Mouse (Mus musculus) hindbrain, embryonic 12.5 days (tissue): ENCODE results near the gene Tjap1. TPM values are rescaled to one million over a fixed set of nuclear protein-coding genes. Genes with fewer than 3 reads are reported as not detected.
A peak's percentile ranks its signal among the peaks of the same experiment; 100 is the strongest.

Experiments
- ATAC-seq: fragments of 200-750 bp; cut with Nextera tagmentation; 2 replicates; pipeline ENCODE4 v1.8.0; 2017; ENCODE audit warnings: moderate TSS enrichment; ENCODE audit not compliant: low FRiP score
- H3K27ac ChIP-seq: fragments of 300-500 bp; sonication (generic); 2 replicates; pipeline ENCODE4 v1.5.1; 2016; ENCODE audit warnings: mild to moderate bottlenecking
- H3K27me3 ChIP-seq: fragments of 300-500 bp; sonication (generic); 2 replicates; pipeline ENCODE4 v1.6.1; 2016; ENCODE audit warnings: mild to moderate bottlenecking
- H3K36me3 ChIP-seq: fragments of 300-500 bp; sonication (generic); 2 replicates; pipeline ENCODE4 v1.6.1; 2016; ENCODE audit warnings: mild to moderate bottlenecking
- H3K4me1 ChIP-seq: fragments of 300-500 bp; sonication (generic); 2 replicates; pipeline ENCODE4 v1.6.1; 2016
- H3K4me2 ChIP-seq: fragments of 300-500 bp; sonication (generic); replicated peaks from 2 replicates; pipeline ENCODE4 v1.6.1; 2016; ENCODE audit warnings: mild to moderate bottlenecking
- H3K4me3 ChIP-seq: fragments of 300-500 bp; sonication (generic); 2 replicates; pipeline ENCODE4 v1.5.1; 2016; ENCODE audit warnings: mild to moderate bottlenecking
- H3K9ac ChIP-seq: fragments of 300-500 bp; sonication (generic); 2 replicates; pipeline ENCODE4 v1.6.1; 2016; ENCODE audit warnings: mild to moderate bottlenecking, moderate library complexity
- H3K9me3 ChIP-seq: fragments of 300-500 bp; sonication (generic); replicated peaks from 2 replicates; pipeline ENCODE4 v1.6.1; 2016; ENCODE audit warnings: mild to moderate bottlenecking
- WGBS: fragments of 180-500 bp; shearing (Covaris S2); methylation state at CpG from one replicate; pipeline ENCODE4 v1.1.7; 2016; 5-methylcytosine and 5-hydroxymethylcytosine counted together
- polyA plus RNA-seq: library from polyadenylated mRNA; unstranded; fragments of >200 nt; fragmentation: Nextera tagmentation; extraction: Ambion mirVana; gene quantifications from 2 replicates; pipeline ENCODE4 v1.2.1, GENCODE M21; 2016

The Tjap1 gene
- polyA plus RNA-seq, 1 experiment from 2014 or later: 54.1 TPM

- Histone ChIP-seq H3K4me2 (no peak overlapping the region), H3K9me3 (no peaks in the 10 kb centered on the region), H3K27me3 (peaks cover 38% of the 10 kb centered on the region), H3K4me3 (no peak overlapping the region), H3K36me3 (peaks cover 18% of the 10 kb centered on the region; the same call in 1 of the 2 replicates), H3K27ac (no peak overlapping the region), H3K9ac (no peak overlapping the region), H3K4me1 (peaks cover 19% of the 10 kb centered on the region)
- no peak for ATAC-seq
- WGBS: 75% methylated on average over 12 of the region's 12 CpGs
Observed at GRCm38 (mm10) chr17:46301892-46302291, 19.1 kb upstream of the Tjap1 start.

DNA sequence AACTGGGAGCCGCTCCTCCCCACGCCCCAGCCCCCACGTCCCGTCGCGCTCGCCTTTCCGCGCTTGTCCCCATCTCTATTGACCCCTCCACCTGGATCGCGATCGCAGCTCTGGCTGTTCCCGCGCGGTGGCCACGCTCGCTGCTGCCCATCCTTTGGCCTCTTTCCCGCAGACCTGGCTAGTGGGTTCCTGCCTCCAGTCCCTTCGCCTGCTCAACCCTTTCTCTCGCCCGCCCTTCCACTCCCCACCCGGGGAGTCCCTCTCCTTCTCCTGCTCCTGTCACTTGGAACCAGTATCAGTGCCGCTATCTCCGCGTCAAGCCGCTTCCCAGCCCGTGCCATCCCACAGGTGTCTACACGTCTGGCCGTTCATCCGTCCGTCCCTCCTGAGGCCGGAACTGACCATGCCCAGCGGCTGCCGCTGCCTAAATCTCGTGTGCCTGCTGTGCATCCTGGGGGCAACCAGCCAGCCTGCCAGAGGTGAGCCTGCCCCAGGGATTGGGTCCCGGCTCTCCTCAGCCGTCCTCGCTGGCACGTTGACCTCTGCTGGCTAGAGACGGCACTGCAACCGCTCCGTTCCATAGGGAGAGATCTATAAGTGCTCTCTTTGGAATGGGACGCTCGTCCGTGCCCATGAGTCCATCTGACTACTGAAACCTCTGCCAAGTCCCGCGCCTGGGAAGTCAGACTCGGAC is 15.5 kb upstream of the Tjap1 start:
- 0 out of 2 replicates have a peak, but pooled peaks cover 1% of the 10 kb centered on the region for H3K36me3 ChIP-seq
- peak overlapping the region; percentile 75 for H3K9ac ChIP-seq
- H3K9me3 ChIP-seq: no peaks in the 10 kb centered on the region
- H3K4me2 ChIP-seq: peak overlapping the region; percentile 97
- H3K4me1 ChIP-seq: peaks cover 19% of the 10 kb centered on the region
- under 1% methylated on average over 48 of the region's 48 CpGs for WGBS
- H3K27ac ChIP-seq: no peak overlapping the region
- ATAC-seq: peak; percentile 77
- H3K4me3 ChIP-seq: peak overlapping the region; percentile 66
- H3K27me3 ChIP-seq: peaks cover 70% of the 10 kb centered on the region

DNA sequence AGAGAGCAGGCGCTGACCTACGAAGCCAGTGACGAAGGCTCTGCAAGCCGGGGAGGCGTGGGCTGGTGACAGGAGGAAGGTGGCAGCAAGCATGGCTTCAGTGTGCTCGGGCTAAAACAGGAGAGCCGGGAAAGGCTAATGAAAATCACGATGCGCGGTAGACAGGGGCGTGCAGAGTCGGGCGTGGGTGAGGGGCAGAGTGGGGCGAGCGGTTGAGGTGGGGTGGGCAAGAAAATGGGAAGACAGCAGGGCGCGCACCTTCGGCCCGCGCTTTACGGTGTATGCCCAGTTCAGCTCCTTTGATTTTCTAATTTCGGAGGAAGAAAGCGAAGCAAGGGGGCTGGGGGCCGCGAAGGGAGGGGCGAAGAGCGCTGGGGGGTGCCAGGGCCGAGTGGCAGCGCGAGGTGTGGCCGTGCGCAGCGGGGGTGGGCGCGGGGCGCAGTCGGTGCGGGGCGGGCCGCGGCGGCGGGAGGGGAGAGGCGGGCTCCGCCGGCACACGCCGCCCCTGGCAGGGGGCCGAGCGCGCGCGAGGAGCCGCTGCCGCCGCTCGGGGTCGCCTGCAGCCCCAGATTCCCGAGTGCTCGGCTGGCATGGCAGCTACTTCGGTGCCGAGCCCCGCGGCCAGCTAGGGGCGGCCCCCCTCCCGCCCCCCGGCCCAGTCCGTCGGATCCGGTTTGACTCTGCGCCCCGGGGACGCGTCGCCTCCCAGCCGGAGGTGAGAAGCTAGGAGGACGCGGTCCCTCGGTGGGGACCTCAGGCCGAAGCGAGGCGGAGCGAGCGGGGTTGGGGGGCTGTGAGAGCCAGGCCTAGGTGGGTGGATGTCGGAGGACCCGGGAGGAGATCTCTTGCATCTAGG is 14.8 kb upstream of the Tjap1 start, which contains the start of gene Dlk2:
Dlk2 (plus strand) TSS at position 58 of the 856 bp plus-strand sequence.
- no peak within 1 kb of the TSS for H3K27ac ChIP-seq
- under 1% methylated on average over 56 of the region's 86 CpGs for WGBS
- ATAC-seq: peak; percentile 57

GRCm38 (mm10) chr17:46297028-46297363 is 14.2 kb upstream of the Tjap1 start:
- Histone ChIP-seq H3K36me3 (no peaks in the 10 kb centered on the region), H3K4me2 (peak overlapping the region; percentile 97), H3K27ac (no peak overlapping the region), H3K9ac (peak overlapping the region; percentile 75), H3K4me1 (peaks cover 19% of the 10 kb centered on the region), H3K9me3 (no peaks in the 10 kb centered on the region), H3K4me3 (peak overlapping the region; percentile 66), H3K27me3 (peaks cover 80% of the 10 kb centered on the region)
- WGBS: 11% methylated on average over 6 of the region's 6 CpGs
- ATAC-seq: no peak

More for the DNA sequence above, 14.8 kb upstream of the Tjap1 start, which contains the start of gene Dlk2:
- Histone ChIP-seq H3K4me1 (peaks cover 19% of the 10 kb centered on the region), H3K36me3 (no peaks in the 10 kb centered on the region), H3K9ac (peak within 1 kb of the TSS; percentile 75), H3K4me2 (peak within 1 kb of the TSS; percentile 97), H3K4me3 (peak within 1 kb of the TSS; percentile 66), H3K9me3 (no peaks in the 10 kb centered on the region), H3K27me3 (peaks cover 76% of the 10 kb centered on the region)

DNA sequence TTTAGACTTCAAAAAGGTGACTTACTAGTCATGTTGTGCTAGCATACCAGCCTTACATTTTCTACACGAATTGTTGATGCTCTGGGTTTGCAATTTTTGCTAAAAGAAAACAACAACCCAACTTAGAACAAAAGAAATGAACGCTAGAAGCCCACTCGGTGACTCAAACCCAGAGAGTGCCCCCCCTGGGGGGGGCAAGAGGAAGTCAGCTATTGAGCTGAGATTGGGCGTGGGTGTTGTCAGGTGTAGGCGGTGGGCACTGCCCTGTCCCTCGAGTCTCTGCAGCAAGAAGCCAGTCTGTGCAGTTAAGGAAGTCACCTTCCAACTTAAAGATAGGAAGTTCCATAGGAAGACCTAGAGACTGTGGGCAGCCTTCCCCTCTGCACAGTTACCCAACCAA is 13.8 kb upstream of the Tjap1 start:
- Histone ChIP-seq H3K4me1 (peaks cover 19% of the 10 kb centered on the region), H3K4me3 (no peak overlapping the region), H3K9me3 (no peaks in the 10 kb centered on the region), H3K9ac (no peak overlapping the region), H3K27ac (no peak overlapping the region), H3K4me2 (peak overlapping the region; percentile 97; the same call in 1 of the 2 replicates), H3K27me3 (peaks cover 84% of the 10 kb centered on the region), H3K36me3 (no peaks in the 10 kb centered on the region)
- ATAC-seq: no peak
- WGBS: 60% methylated on average over 6 of the region's 6 CpGs

DNA sequence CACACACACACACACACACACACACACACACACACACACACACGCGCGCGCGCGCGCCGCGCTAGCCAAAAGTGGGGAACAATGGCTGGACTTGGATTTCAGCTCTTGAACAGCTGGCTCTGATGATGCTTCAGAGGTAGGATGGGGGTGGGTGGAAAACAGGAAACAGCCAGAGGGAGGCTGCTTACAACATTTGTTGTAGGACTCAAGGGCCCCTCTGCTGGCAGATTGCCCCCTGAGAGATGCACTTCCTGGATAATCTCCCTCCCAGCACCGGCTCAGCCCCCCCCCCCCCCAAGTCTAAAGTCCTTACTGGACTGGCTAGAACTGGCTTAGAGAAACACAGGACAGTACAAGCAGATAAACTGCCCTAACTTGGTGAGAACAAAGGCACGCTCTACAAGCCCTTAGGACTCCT is 4.9 kb upstream of the Tjap1 start:
- Histone ChIP-seq H3K4me1 (peaks cover 7% of the 10 kb centered on the region; the same call in 1 of the 2 replicates), H3K9me3 (no peaks in the 10 kb centered on the region), H3K36me3 (no peaks in the 10 kb centered on the region), H3K27ac (no peak overlapping the region; the same call in 1 of the 2 replicates), H3K4me2 (0 out of 2 replicates have a peak overlapping the region, but pooled peaks have one; percentile 17), H3K27me3 (0 out of 2 replicates have a peak, but pooled peaks cover 7% of the 10 kb centered on the region), H3K4me3 (no peak overlapping the region), H3K9ac (no peak overlapping the region; the same call in 1 of the 2 replicates)
- ATAC-seq: no peak
- WGBS: 77% methylated on average over 11 of the region's 11 CpGs

DNA sequence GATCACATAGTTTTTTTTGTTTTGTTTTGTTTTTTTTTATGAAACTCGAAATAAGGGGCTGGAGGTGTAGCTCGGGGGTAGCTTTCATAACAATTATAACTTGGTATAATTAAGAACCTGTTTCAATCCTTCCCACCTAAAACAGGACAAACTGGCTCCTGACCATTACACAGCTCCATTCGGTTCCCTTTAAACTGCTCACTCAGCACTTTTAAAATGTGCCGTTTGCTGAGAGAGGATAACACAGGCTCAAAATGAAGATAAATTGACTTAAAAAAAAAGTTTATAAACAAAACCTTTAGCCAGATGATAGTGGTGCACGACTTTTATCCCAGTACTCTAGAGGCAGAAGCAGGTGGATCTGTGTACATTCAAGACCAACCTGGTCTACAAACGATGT is 2.6 kb upstream of the Tjap1 start:
- Histone ChIP-seq H3K4me3 (no peak overlapping the region), H3K27ac (no peak overlapping the region), H3K9me3 (no peaks in the 10 kb centered on the region), H3K36me3 (no peaks in the 10 kb centered on the region), H3K4me2 (no peak overlapping the region), H3K27me3 (no peaks in the 10 kb centered on the region), H3K9ac (no peak overlapping the region), H3K4me1 (peaks cover 22% of the 10 kb centered on the region)
- WGBS: 71% methylated on average over 6 of the region's 6 CpGs
- ATAC-seq: no peak

- 48% methylated on average over 7 of the region's 7 CpGs for WGBS
- H3K9ac ChIP-seq: no peak overlapping the region; the same call in 1 of the 2 replicates
- peaks cover 3% of the 10 kb centered on the region; the same call in 1 of the 2 replicates for H3K36me3 ChIP-seq
- no peak overlapping the region for H3K27ac ChIP-seq
- no peak overlapping the region for H3K4me3 ChIP-seq
- no peaks in the 10 kb centered on the region for H3K9me3 ChIP-seq
- H3K4me2 ChIP-seq: no peak overlapping the region
- peaks cover 22% of the 10 kb centered on the region for H3K4me1 ChIP-seq
- no peaks in the 10 kb centered on the region for H3K27me3 ChIP-seq
- ATAC-seq: no peak
Observed at GRCm38 (mm10) chr17:46284653-46285052, 1.8 kb upstream of the Tjap1 start.

- ATAC-seq: no peak
- Histone ChIP-seq H3K36me3 (peaks cover 10% of the 10 kb centered on the region; the same call in 1 of the 2 replicates), H3K27me3 (no peaks in the 10 kb centered on the region), H3K4me2 (no peak overlapping the region), H3K4me3 (no peak overlapping the region), H3K9me3 (no peaks in the 10 kb centered on the region), H3K9ac (no peak overlapping the region), H3K4me1 (peaks cover 22% of the 10 kb centered on the region), H3K27ac (no peak overlapping the region)
- WGBS: 86% methylated on average over 8 of the region's 8 CpGs
Observed at GRCm38 (mm10) chr17:46283911-46284310, 1.1 kb upstream of the Tjap1 start.

GRCm38 (mm10) chr17:46283140-46283539 is 314 bp upstream of the Tjap1 start:
- H3K4me1 ChIP-seq: peaks cover 24% of the 10 kb centered on the region
- H3K4me3 ChIP-seq: peak overlapping the region; percentile 65
- H3K9me3 ChIP-seq: no peaks in the 10 kb centered on the region
- peak overlapping the region; percentile 94 for H3K4me2 ChIP-seq
- H3K27ac ChIP-seq: 0 out of 2 replicates have a peak overlapping the region, but pooled peaks have one; percentile 58
- ATAC-seq: no peak; the same call in 1 of the 2 replicates
- WGBS: 29% methylated on average over 9 of the region's 9 CpGs
- peaks cover 17% of the 10 kb centered on the region; the same call in 1 of the 2 replicates for H3K36me3 ChIP-seq
- H3K27me3 ChIP-seq: no peaks in the 10 kb centered on the region
- no peak overlapping the region for H3K9ac ChIP-seq

- Histone ChIP-seq H3K9me3 (no peaks in the 10 kb centered on the region), H3K27ac (no peak overlapping the region), H3K27me3 (no peaks in the 10 kb centered on the region), H3K4me3 (no peak overlapping the region), H3K36me3 (peaks cover 36% of the 10 kb centered on the region), H3K4me2 (no peak overlapping the region), H3K9ac (no peak overlapping the region), H3K4me1 (peaks cover 19% of the 10 kb centered on the region)
- WGBS: 79% methylated on average over 12 of the region's 12 CpGs
- no peak for ATAC-seq
Observed at GRCm38 (mm10) chr17:46278011-46278765, 4.6 kb downstream of the Tjap1 start.
